Mouse (Mus musculus) CH12.LX (cell line): ENCODE measurements around the gene Eefsec.

Experiments used
- CTCF ChIP-seq, 2 experiments: IDR thresholded peaks in 1 of 2; conservative IDR thresholded peaks in 1 of 2; 2 replicates each; pipeline ENCODE4 v1.5.1; 2011 to 2012; ENCODE audit warnings: low read depth in 2 of 2, low read length in 2 of 2, improper control_type of control experiment in 1 of 2, inconsistent platforms in 1 of 2, mild to moderate bottlenecking in 1 of 2, moderate library complexity in 1 of 2
- EP300 ChIP-seq: IDR thresholded peaks from 2 replicates; pipeline ENCODE4 v1.6.1; 2011; ENCODE audit warnings: low read length, improper control_type of control experiment
- HCFC1 ChIP-seq: IDR thresholded peaks from 2 replicates; pipeline ENCODE4 v1.6.1; 2012; ENCODE audit warnings: low read depth, mild to moderate bottlenecking, inconsistent platforms, low read length, improper control_type of control experiment
- JUN ChIP-seq: IDR thresholded peaks from 2 replicates; pipeline ENCODE4 v1.6.1; 2011; ENCODE audit warnings: low read depth, mild to moderate bottlenecking, low read length, improper control_type of control experiment, moderate library complexity; ENCODE audit not compliant: insufficient read depth
- ZC3H11A ChIP-seq: IDR thresholded peaks from 2 replicates; pipeline ENCODE4 v1.6.1; 2012; ENCODE audit warnings: low read depth, mild to moderate bottlenecking, inconsistent platforms, low read length, improper control_type of control experiment

DNA sequence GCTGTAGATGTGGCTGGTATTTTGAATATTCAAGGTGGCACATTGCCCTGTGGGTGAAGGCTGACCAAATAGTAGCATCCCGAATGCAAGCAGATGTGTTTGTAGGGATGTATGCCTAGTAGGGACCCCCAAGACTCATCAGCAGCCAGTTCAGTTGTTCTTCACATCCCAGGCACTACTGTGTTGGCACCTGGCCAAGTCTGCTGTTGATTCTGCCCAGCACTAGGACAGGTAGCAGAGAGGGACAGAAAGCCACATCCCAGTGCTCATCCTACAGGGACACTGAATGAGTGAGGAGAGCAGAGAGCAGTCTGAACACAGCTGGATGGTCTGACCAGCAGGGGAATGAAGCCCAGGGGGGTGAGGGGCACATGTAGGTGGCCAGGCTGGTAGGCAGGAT, 197.1 kb downstream of the Eefsec start:
- TF ChIP-seq HCFC1 = no peak
- TF ChIP-seq JUN = no peak
- TF ChIP-seq CTCF (conservative IDR thresholded peaks at IDR 0.05 in 1 of 2, IDR thresholded peaks at IDR 0.05 in 1 of 2; ENCODE audit: low read depth in 2 of 2, low read length in 2 of 2) = no peak
- TF ChIP-seq EP300 = no peak
- no peak for TF ChIP-seq ZC3H11A
